In the genomic region with DNA sequence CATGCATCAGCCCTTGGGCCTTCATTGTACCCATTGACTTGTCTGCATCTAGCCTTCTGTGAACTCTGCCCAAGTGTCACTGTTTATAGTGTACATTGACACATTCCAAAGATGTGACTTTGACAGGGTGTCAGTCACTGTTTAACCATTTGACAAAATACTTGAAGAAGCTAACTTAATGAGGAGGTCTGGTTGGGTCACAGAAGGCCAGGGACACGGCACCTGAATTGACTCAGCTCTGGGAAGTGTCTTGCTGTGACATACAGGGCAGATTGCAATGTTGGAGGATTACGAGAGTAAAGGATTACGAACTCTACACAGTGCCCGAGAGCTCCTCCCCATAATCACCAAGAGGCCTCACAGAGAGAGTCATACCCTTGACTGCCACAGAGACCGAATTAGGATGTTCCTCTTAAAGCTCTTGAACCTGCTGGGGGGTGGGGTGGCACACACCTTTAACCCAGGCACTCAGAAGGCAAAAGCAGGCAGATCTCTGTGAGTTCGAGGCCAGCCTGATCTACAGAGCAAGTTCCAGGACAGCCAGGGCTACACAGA, we compare ENCODE assay signal across 19 mouse cellular contexts. TPM values are rescaled to one million over a fixed set of nuclear protein-coding genes. Genes with fewer than 3 reads are reported as not detected.
DNase-seq lines count a peak whose midpoint lies in the region; ATAC-seq lines count a peak whose summit lies in the region.
"Had no signal": no experiment of that assay in that cellular context is flagged by ENCODE, and none has a peak within 500 bp of the region (broad histone marks: within the 10 kb centered on the region; RNA-seq: fewer than 3 reads in every experiment).

No protein-coding gene starts in this region.

- no peak overlapping the region for H3K27ac ChIP-seq in kidney, embryonic 15.5 days
- no peak overlapping the region for H3K27ac ChIP-seq in kidney, embryonic 14.5 days (ENCODE audit: low read depth, low read length)
- H3K27ac ChIP-seq: heart, embryonic 15.5 days; limb, embryonic 15.5 days had no signal

- ATAC-seq in kidney, embryonic 15.5 days (replicated peaks; ENCODE audit: low FRiP score) = peak; percentile 29; the same call in 1 of the 2 replicates
- no peak for ATAC-seq in kidney, embryonic 14.5 days (ENCODE audit: low FRiP score, low TSS enrichment)
- ATAC-seq in granulocyte monocyte progenitor cell, adult 5-6 weeks (replicated peaks; ENCODE audit: poor library complexity, severe bottlenecking) = 0 out of 2 replicates have a peak, but pooled peaks have one; percentile 11
- peak; percentile 8; the same call in 1 of the 2 replicates for ATAC-seq in megakaryocyte progenitor cell, adult 5-6 weeks (replicated peaks; ENCODE audit: poor library complexity)
- ATAC-seq: CD4-positive, CD25-positive, alpha-beta regulatory T cell, adult 4 months; inflammation-experienced regulatory T-cells, adult 6 months had no signal

- H3K9me3 ChIP-seq in kidney, embryonic 15.5 days (replicated peaks) = no peaks in the 10 kb centered on the region
- no peaks in the 10 kb centered on the region for H3K9me3 ChIP-seq in kidney, embryonic 14.5 days (ENCODE audit: control insufficient read depth, low read length)
- H3K9me3 ChIP-seq: heart, embryonic 15.5 days; limb, embryonic 15.5 days; midbrain, embryonic 10.5 days had no signal

- H3K9ac ChIP-seq in kidney, embryonic 15.5 days = no peak overlapping the region
- H3K9ac ChIP-seq in kidney, embryonic 14.5 days (ENCODE audit: low read depth, low read length) = no peak overlapping the region
- H3K9ac ChIP-seq: heart, embryonic 15.5 days; limb, embryonic 15.5 days had no signal

- H3K27me3 ChIP-seq in kidney, embryonic 15.5 days = no peaks in the 10 kb centered on the region
- no peaks in the 10 kb centered on the region; the same call in 1 of the 2 replicates for H3K27me3 ChIP-seq in kidney, embryonic 14.5 days (ENCODE audit: control insufficient read depth, insufficient read depth, low read length)
- H3K27me3 ChIP-seq: heart, embryonic 15.5 days; limb, embryonic 15.5 days had no signal

- no peak overlapping the region for H3K4me2 ChIP-seq in kidney, embryonic 15.5 days
- no peak overlapping the region for H3K4me2 ChIP-seq in kidney, embryonic 14.5 days (replicated peaks; ENCODE audit: low read depth, low read length)
- H3K4me2 ChIP-seq: heart, embryonic 15.5 days; limb, embryonic 15.5 days had no signal

- DNase-seq in MEL-GATA-1-ER (ENCODE audit: extremely low read depth, low read depth) = peak; percentile 38
- no peak for DNase-seq in adrenal gland, adult 8-10 months
- no peak for DNase-seq in layer of hippocampus, postnatal 14 days (ENCODE audit: low spot score in 2 of 2)
- DNase-seq: adrenal gland, postnatal 10 days; cerebellum, adult 8-10 months; embryo, embryonic 11 days; gastrocnemius, postnatal 14 days; layer of hippocampus, postnatal 36 days; right cerebral cortex, postnatal 4 days; thymus, postnatal 14 days had no signal

- 83% methylated on average over 6 of the region's 6 CpGs for WGBS in kidney, embryonic 15.5 days
- WGBS in kidney, embryonic 14.5 days = 78% methylated on average over 6 of the region's 6 CpGs

- no peak overlapping the region for H3K4me3 ChIP-seq in kidney, embryonic 15.5 days (replicated peaks)
- H3K4me3 ChIP-seq in kidney, embryonic 14.5 days (ENCODE audit: low read length) = no peak overlapping the region
- H3K4me3 ChIP-seq: heart, embryonic 15.5 days; limb, embryonic 15.5 days; midbrain, embryonic 10.5 days had no signal

- H3K4me1 ChIP-seq in kidney, embryonic 15.5 days = no peaks in the 10 kb centered on the region
- H3K4me1 ChIP-seq in kidney, embryonic 14.5 days (ENCODE audit: control insufficient read depth, insufficient read depth, low read length) = no peaks in the 10 kb centered on the region
- H3K4me1 ChIP-seq: limb, embryonic 15.5 days had no signal

- H3K36me3 ChIP-seq in kidney, embryonic 15.5 days = no peaks in the 10 kb centered on the region
- H3K36me3 ChIP-seq in kidney, embryonic 14.5 days (ENCODE audit: control insufficient read depth, insufficient read depth, low read length) = no peaks in the 10 kb centered on the region
- H3K36me3 ChIP-seq: heart, embryonic 15.5 days; limb, embryonic 15.5 days; midbrain, embryonic 10.5 days had no signal

RNA-seq across cellular contexts. Expression of a gene that starts 44.4 kb away (rescaled TPM):
- 59.1 and 62.8 TPM in 2 replicates for polyA plus RNA-seq in kidney, embryonic 15.5 days (2015; fragmentation: Nextera tagmentation; extraction: Ambion mirVana)
- 69.3 and 71.2 TPM in 2 replicates for polyA plus RNA-seq in kidney, embryonic 14.5 days (2014; fragmentation: Nextera tagmentation; extraction: Ambion mirVana)
- 164 and 170 TPM in 2 replicates for total RNA-seq in granulocyte monocyte progenitor cell, adult 5-6 weeks (2014; fragmentation: Nextera tagmentation)
- total RNA-seq in granulocyte monocyte progenitor cell, adult 5-6 weeks (2017) = 230 and 235 TPM in 2 replicates
- total RNA-seq in megakaryocyte progenitor cell, adult 5-6 weeks (2015) = 256 and 262 TPM in 2 replicates
- total RNA-seq in megakaryocyte progenitor cell, adult 5-6 weeks (2017) = 224 and 237 TPM in 2 replicates
- 100 to 1,000 TPM; 103 to 148 (median 134) TPM for total RNA-seq in adrenal gland, adult 8-10 months (2022)
- 10 to 100 TPM; 80.9 to 83.4 TPM for total RNA-seq in layer of hippocampus, postnatal 14 days (2021)
